ENCODE assay signal across 8 mouse cellular contexts in the genomic region with DNA sequence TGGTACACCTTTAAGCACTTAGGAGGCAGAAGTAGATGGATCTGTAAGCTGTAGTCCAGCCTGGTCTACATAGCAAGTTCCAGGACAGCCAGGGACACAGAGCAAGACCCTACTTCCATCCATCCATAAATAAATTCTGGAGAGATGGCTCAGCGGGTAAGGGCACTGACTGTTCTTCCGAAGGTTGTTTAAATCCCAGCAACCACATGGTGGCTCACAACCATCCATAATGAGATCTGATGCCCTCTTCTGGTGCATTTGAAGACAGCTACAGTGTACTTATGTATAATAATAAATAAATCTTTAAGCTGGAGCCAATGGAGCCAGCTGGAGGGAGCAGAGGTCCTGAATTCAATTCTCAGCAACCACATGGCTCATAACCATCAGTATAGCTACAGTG. TPM values are rescaled to one million over a fixed set of nuclear protein-coding genes. Genes with fewer than 3 reads are reported as not detected.
DNase-seq lines count a peak whose midpoint lies in the region; ATAC-seq and TF ChIP-seq lines count a peak whose summit lies in the region.
"Not testable (repeated sequence)": the region's sequence is repeated elsewhere in the genome, so short reads cannot be mapped to it uniquely, and the experiment has no call there.

No protein-coding gene starts in this region.

- not testable (repeated sequence) for H3K9ac ChIP-seq in CH12.LX (ENCODE audit: insufficient read depth, low read depth); heart, adult 2 months (ENCODE audit: low read depth, low read length); kidney, postnatal 0 days (ENCODE audit: low read depth, low read length); lung, postnatal 0 days (replicated peaks; ENCODE audit: low read depth)

- ATAC-seq in activated CD4-positive, CD25-positive, alpha-beta regulatory T cell, adult 4 months = peak; percentile 52
- not testable (repeated sequence) for ATAC-seq in kidney, postnatal 0 days (replicated peaks; ENCODE audit: low FRiP score, low read depth); lung, postnatal 0 days

- H3K4me2 ChIP-seq in CH12.LX (ENCODE audit: insufficient read depth, low read depth, poor library complexity, severe bottlenecking); kidney, postnatal 0 days (ENCODE audit: low read length); lung, postnatal 0 days (replicated peaks; ENCODE audit: low read depth, low read length): not testable (repeated sequence)

- 57% methylated on average over 2 of the region's 2 CpGs for WGBS in heart, adult 2 months
- WGBS in kidney, postnatal 0 days = 54% methylated on average over 2 of the region's 2 CpGs
- 35% methylated on average over 2 of the region's 2 CpGs for WGBS in lung, postnatal 0 days

- TF ChIP-seq POLR2A in CH12.LX (IDR thresholded peaks at IDR 0.05; ENCODE audit: low read depth, low read length); heart, adult 2 months (IDR thresholded peaks at IDR 0.05; ENCODE audit: insufficient read depth, low read depth, low read length): not testable (repeated sequence)

- peak; percentile 16 for DNase-seq in 3T3-L1 (ENCODE audit: low read depth, low spot score)
- DNase-seq in CH12.LX (ENCODE audit: extremely low read depth); heart, adult 2 months; kidney, postnatal 0 days (ENCODE audit: low spot score): not testable (repeated sequence)
- peak; percentile 15 for DNase-seq in lung, postnatal 0 days (ENCODE audit: low spot score)
- peak; percentile 21 for DNase-seq in retina, embryonic 14.5 days (ENCODE audit: low spot score)
- DNase-seq in thymus, postnatal 4 days = peak; percentile 14

- peaks cover 0 to 14% of the 10 kb centered on the region in 2 experiments; a peak in 1 of 4 replicates for H3K4me1 ChIP-seq in CH12.LX (ENCODE audit: control insufficient read depth in 1 of 2, insufficient read depth in 2 of 2)
- H3K4me1 ChIP-seq in heart, adult 2 months (ENCODE audit: control insufficient read depth, insufficient read depth, low read length); kidney, postnatal 0 days (replicated peaks; ENCODE audit: insufficient read depth, low read length); lung, postnatal 0 days (ENCODE audit: insufficient read depth, low read depth, low read length): not testable (repeated sequence)

- in situ Hi-C loops in CH12.LX (cut with MboI; ENCODE audit: low pct_ligation_motif_present, low pct_unique_long_range_greater_than_20kb, low sequenced_read_pairs) = not testable (repeated sequence)

- H3K27ac ChIP-seq in CH12.LX (ENCODE audit: insufficient read depth, low read depth); heart, adult 2 months; kidney, postnatal 0 days; lung, postnatal 0 days (ENCODE audit: low read length): not testable (repeated sequence)

- dilution Hi-C loops in CH12.LX (cut with MboI; ENCODE audit: extremely low pct_ligation_motif_present, extremely low pct_unique_long_range_greater_than_20kb, low sequenced_read_pairs) = not testable (repeated sequence)

- H3K36me3 ChIP-seq in CH12.LX (replicated peaks in 1 of 2; ENCODE audit: control insufficient read depth in 1 of 2, insufficient read depth in 1 of 2, low read length in 1 of 2) = peaks cover 0 to 43% of the 10 kb centered on the region in 2 experiments
- H3K36me3 ChIP-seq in heart, adult 2 months (ENCODE audit: control insufficient read depth, insufficient read depth, low read length); kidney, postnatal 0 days (ENCODE audit: insufficient read depth, low read length); lung, postnatal 0 days (ENCODE audit: insufficient read depth, low read length): not testable (repeated sequence)

- peak in 1 of 2 experiments; percentile 71; a peak in 2 of 4 replicates for TF ChIP-seq CTCF in CH12.LX (conservative IDR thresholded peaks at IDR 0.05 in 1 of 2, IDR thresholded peaks at IDR 0.05 in 1 of 2; ENCODE audit: low read depth in 2 of 2, low read length in 2 of 2)
- TF ChIP-seq CTCF in heart, adult 2 months (IDR thresholded peaks at IDR 0.05) = peak; percentile 53
- peak; percentile 60 for TF ChIP-seq CTCF in kidney, postnatal 0 days (IDR thresholded peaks at IDR 0.05; ENCODE audit: low read depth)
- TF ChIP-seq CTCF in lung, postnatal 0 days (IDR thresholded peaks at IDR 0.05) = peak; percentile 63

- H3K9me3 ChIP-seq in CH12.LX (replicated peaks; ENCODE audit: low read length); kidney, postnatal 0 days (replicated peaks; ENCODE audit: low read length); lung, postnatal 0 days (ENCODE audit: low read length): not testable (repeated sequence)

- intact Hi-C loops in heart, adult 2 months (cut with DNase I) = not testable (repeated sequence)

- not testable (repeated sequence) for H3K27me3 ChIP-seq in CH12.LX (replicated peaks); heart, adult 2 months (ENCODE audit: control insufficient read depth, insufficient read depth, low read length); kidney, postnatal 0 days (ENCODE audit: insufficient read depth, low read length); lung, postnatal 0 days (replicated peaks; ENCODE audit: insufficient read depth, low read length)

- not testable (repeated sequence) for TF ChIP-seq RAD21 in CH12.LX (IDR thresholded peaks at IDR 0.05; ENCODE audit: low read depth, low read length)

- not testable (repeated sequence) for TF ChIP-seq EP300 in CH12.LX (IDR thresholded peaks at IDR 0.05; ENCODE audit: low read length); heart, adult 2 months (IDR thresholded peaks at IDR 0.05; ENCODE audit: insufficient read depth, low read depth, low read length); lung, postnatal 0 days (IDR thresholded peaks at IDR 0.05)

- peaks cover 33% of the 10 kb centered on the region for H3K79me2 ChIP-seq in CH12.LX (replicated peaks; ENCODE audit: control insufficient read depth, extremely low read depth, insufficient read depth, poor library complexity, severe bottlenecking)
- H3K79me2 ChIP-seq in heart, adult 2 months (replicated peaks; ENCODE audit: control insufficient read depth, insufficient read depth, low read length) = not testable (repeated sequence)

- H3K4me3 ChIP-seq in CH12.LX (replicated peaks in 1 of 3; ENCODE audit: low read depth in 2 of 3, low read length in 2 of 3, poor library complexity in 1 of 3); heart, adult 2 months; kidney, postnatal 0 days (replicated peaks; ENCODE audit: low read depth, low read length); lung, postnatal 0 days (ENCODE audit: low read depth, low read length): not testable (repeated sequence)

TF ChIP-seq in CH12.LX, 34 proteins besides CTCF, POLR2A, EP300 and RAD21:
- peak; percentile 41 for TF ChIP-seq SMC3 (IDR thresholded peaks at IDR 0.05; ENCODE audit: low read depth, low read length)
- TF ChIP-seq MYC (IDR thresholded peaks at IDR 0.05; ENCODE audit: low read depth, low read length) = 0 out of 2 replicates have a peak, but pooled peaks have one; percentile 35

RNA-seq across cellular contexts. Expression of gene Kansl1, which starts 20.2 kb away (rescaled TPM):
- total RNA-seq in CH12.LX (2012; rRNA removed) (21.7 and 24.7 TPM in 2 replicates), CH12.LX (2014; rRNA removed) (12.0 and 17.3 TPM in 2 replicates)
- polyA plus RNA-seq in CH12.LX (2012; ENCODE audit: insufficient read length, low read depth) = 46.6 and 48.4 TPM in 2 replicates
- polyA plus RNA-seq in activated CD4-positive, CD25-positive, alpha-beta regulatory T cell, adult 4 months (2017; shearing (Covaris generic)) = 10 to 100 TPM; 35.2 to 43.0 TPM
- total RNA-seq in heart, adult 2 months (2021) = 10 to 100 TPM; 26.8 to 27.1 TPM
- polyA plus RNA-seq in heart, adult 2 months (2012; rRNA removed) = 30.1 and 39.5 TPM in 2 replicates
- polyA plus RNA-seq in kidney, postnatal 0 days (2015; fragmentation: Nextera tagmentation; extraction: Ambion mirVana) = 17.1 and 17.5 TPM in 2 replicates
- 11.0 and 12.8 TPM in 2 replicates for polyA plus RNA-seq in lung, postnatal 0 days (2015; fragmentation: Nextera tagmentation; extraction: Ambion mirVana)
